Mouse (Mus musculus) forebrain, embryonic 16.5 days (tissue): ENCODE data around the gene Gm10964. TPM values are rescaled to one million over a fixed set of nuclear protein-coding genes. Genes with fewer than 3 reads are reported as not detected.

ENCODE experiments used
- ATAC-seq: fragments of 200-750 bp; cut with Nextera tagmentation; 2 replicates; pipeline ENCODE4 v1.8.0; 2017; ENCODE audit warnings: mild to moderate bottlenecking, moderate library complexity
- H3K27ac ChIP-seq: fragments of 300-500 bp; sonication (generic); 2 replicates; pipeline ENCODE4 v1.5.1; 2014; ENCODE audit warnings: low read length, control low read depth
- H3K27me3 ChIP-seq: fragments of 300-500 bp; sonication (generic); replicated peaks from 2 replicates; pipeline ENCODE4 v1.6.1; 2014; ENCODE audit warnings: low read length; ENCODE audit not compliant: control insufficient read depth, insufficient read depth
- H3K36me3 ChIP-seq: fragments of 300-500 bp; sonication (generic); 2 replicates; pipeline ENCODE4 v1.6.1; 2014; ENCODE audit not compliant: control insufficient read depth, insufficient read depth
- H3K4me1 ChIP-seq: fragments of 300-500 bp; sonication (generic); replicated peaks from 2 replicates; pipeline ENCODE4 v1.6.1; 2014; ENCODE audit warnings: low read length; ENCODE audit not compliant: control insufficient read depth, insufficient read depth
- H3K4me2 ChIP-seq: fragments of 300-500 bp; sonication (generic); 2 replicates; pipeline ENCODE4 v1.6.1; 2014; ENCODE audit warnings: mild to moderate bottlenecking, low read length, control low read depth
- H3K4me3 ChIP-seq: fragments of 300-500 bp; sonication (generic); replicated peaks from 2 replicates; pipeline ENCODE4 v1.5.1; 2014; ENCODE audit warnings: mild to moderate bottlenecking, low read length, control low read depth
- H3K9ac ChIP-seq: fragments of 300-500 bp; sonication (generic); replicated peaks from 2 replicates; pipeline ENCODE4 v1.6.1; 2014; ENCODE audit warnings: low read depth, low read length, control low read depth
- H3K9me3 ChIP-seq: fragments of 300-500 bp; sonication (generic); 2 replicates; pipeline ENCODE4 v1.6.1; 2016; ENCODE audit warnings: low read length; ENCODE audit not compliant: control insufficient read depth
- WGBS: fragments of 180-500 bp; shearing (Covaris S2); extraction: QIAGEN DNeasy Blood & Tissue Kit; methylation state at CpG from one replicate; pipeline ENCODE4 v1.1.7; 2014; 5-methylcytosine and 5-hydroxymethylcytosine counted together
- polyA plus RNA-seq: library from polyadenylated mRNA; unstranded; fragments of >200 nt; fragmentation: Nextera tagmentation; extraction: Ambion mirVana; gene quantifications from 2 replicates; pipeline ENCODE4 v1.2.1, GENCODE M21; 2015

Gene Gm10964
- polyA plus RNA-seq, result not detected in 2 replicates

DNA sequence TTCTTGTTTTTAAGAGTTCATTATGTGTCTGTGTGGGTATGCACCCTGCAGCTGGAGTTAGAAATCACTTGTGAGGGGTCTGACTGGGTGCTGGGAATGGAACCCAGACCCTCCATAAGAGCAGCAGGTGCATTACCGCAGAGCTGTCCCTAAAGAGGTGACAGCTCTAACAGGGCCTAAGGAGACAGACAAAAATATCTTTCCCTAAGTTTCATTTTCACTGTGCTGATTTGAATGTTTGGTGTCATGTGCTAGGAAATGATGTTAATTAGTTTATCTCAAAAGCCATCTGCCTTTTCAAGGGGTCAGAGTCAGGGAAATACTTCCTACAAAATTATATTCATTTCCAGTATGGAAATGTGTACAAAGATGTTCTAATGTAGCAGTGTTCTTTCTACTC, at the start of gene Gm10964:
Gm10964 (plus strand) TSS at position 38 of the 400 bp plus-strand sequence.
- H3K4me3 ChIP-seq, result peak within 1 kb of the TSS; percentile 22
- H3K27ac ChIP-seq, result peak within 1 kb of the TSS; percentile 86
- H3K9ac ChIP-seq, result peak within 1 kb of the TSS; percentile 37
- peaks cover 12% of the 10 kb centered on the region; the same call in 1 of the 2 replicates for H3K36me3 ChIP-seq
- H3K4me2 ChIP-seq, result peak within 1 kb of the TSS; percentile 52
- no peaks in the 10 kb centered on the region for H3K27me3 ChIP-seq
- 95% methylated on average over 1 of the region's 1 CpGs for WGBS
- no peaks in the 10 kb centered on the region for H3K9me3 ChIP-seq
- peaks cover 38% of the 10 kb centered on the region for H3K4me1 ChIP-seq
- no peak for ATAC-seq

DNA sequence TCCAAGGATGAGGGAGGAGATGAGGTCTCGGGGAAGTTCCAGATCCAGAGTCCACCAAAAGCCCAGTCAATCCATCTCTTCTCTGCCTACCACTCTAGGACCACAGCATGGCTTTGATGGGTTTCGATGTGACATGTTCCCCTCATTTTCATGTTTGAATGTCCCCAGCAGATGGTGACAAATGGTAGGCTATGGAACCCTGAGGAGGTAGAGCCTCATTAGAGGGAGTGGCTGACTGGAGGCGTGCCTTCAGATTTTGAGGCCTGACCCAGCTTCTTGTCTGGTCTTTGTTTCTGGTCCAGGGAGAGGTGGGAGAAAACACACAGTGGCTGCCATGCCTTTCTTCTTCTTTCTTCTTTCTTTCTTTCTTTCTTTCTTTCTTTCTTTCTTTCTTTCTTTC, 48.7 kb upstream of the Gm10964 start:
- 72% methylated on average over 3 of the region's 3 CpGs for WGBS
- no peak overlapping the region for H3K27ac ChIP-seq
- no peak for ATAC-seq
- no peaks in the 10 kb centered on the region for H3K9me3 ChIP-seq
- no peaks in the 10 kb centered on the region for H3K36me3 ChIP-seq
- H3K4me1 ChIP-seq, result no peaks in the 10 kb centered on the region
- H3K4me2 ChIP-seq, result no peak overlapping the region
- no peak overlapping the region for H3K4me3 ChIP-seq
- no peak overlapping the region for H3K9ac ChIP-seq
- H3K27me3 ChIP-seq, result no peaks in the 10 kb centered on the region

DNA sequence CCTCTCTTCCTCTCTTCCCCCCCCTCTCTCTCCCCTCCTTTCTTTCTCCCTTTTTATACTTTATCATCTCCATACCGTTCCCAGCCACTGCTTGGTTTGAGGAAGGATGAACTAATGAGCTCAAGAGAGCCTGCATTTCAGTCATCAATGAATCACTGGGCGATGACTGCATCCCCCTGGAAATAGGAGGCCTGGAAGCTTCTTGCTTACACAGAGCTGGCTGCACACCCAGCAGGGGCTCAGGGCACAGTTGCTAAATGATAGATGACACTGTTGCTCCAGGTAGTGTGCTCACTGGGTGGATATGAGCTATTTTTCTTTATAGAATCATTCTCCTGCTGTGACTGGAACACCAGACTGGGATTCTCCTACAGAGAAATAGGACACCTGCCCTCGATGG, 43.6 kb upstream of the Gm10964 start:
- no peaks in the 10 kb centered on the region for H3K4me1 ChIP-seq
- H3K36me3 ChIP-seq, result no peaks in the 10 kb centered on the region
- no peaks in the 10 kb centered on the region for H3K9me3 ChIP-seq
- H3K4me3 ChIP-seq, result no peak overlapping the region
- no peaks in the 10 kb centered on the region for H3K27me3 ChIP-seq
- no peak overlapping the region for H3K4me2 ChIP-seq
- H3K27ac ChIP-seq, result no peak overlapping the region
- ATAC-seq, result no peak
- WGBS, result 48% methylated on average over 3 of the region's 3 CpGs
- H3K9ac ChIP-seq, result no peak overlapping the region

DNA sequence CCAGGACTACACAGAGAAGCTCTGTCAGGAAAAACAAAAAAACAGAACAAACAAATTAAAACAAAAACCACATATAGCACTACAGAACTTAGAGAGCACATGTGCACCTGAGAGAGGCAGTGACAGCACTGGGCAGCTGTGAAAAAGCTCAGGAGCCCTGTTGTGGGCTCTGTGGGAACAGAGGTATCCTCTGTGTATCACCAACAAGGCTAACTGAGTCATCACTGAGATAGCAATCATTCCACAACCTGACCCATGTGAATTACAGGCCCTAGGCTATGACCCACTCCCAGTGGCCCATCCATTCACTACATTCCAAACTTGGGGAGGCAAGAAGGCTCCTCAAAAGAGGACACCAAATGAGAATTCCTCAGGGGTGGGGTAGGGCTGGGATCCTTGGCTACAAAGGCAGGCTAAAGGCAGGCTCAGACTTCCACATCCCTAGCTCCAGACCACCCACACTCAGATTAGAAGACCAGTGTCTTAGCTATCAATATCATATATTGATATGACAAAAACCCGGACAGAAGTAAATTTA, 42.7 kb upstream of the Gm10964 start:
- Histone ChIP-seq H3K27me3 (no peaks in the 10 kb centered on the region), H3K4me2 (no peak overlapping the region), H3K9ac (no peak overlapping the region), H3K9me3 (no peaks in the 10 kb centered on the region), H3K36me3 (no peaks in the 10 kb centered on the region), H3K4me1 (no peaks in the 10 kb centered on the region), H3K4me3 (no peak overlapping the region), H3K27ac (no peak overlapping the region)
- no peak for ATAC-seq
- 75% methylated on average over 1 of the region's 1 CpGs for WGBS

DNA sequence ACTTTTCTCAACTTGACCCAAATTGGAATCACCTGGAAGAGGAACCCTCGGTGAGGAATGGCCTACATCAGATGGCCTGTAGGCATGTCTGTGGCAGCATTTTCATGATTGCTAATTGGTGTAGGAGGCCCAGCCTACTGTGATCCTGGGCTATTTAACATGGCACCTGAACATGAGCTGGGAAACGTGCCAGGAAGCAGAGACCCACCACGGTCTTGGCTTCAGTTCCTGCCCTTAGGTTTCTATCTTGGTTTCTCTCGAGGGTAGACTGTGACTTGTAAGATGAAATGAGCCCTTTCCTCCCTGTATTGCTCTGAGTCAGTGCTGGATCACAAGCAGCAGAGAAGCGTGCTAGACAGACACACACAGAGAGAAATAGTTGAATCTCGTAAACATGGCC, 34.5 kb upstream of the Gm10964 start:
- H3K27ac ChIP-seq, result no peak overlapping the region
- H3K4me3 ChIP-seq, result no peak overlapping the region
- H3K36me3 ChIP-seq, result no peaks in the 10 kb centered on the region
- ATAC-seq, result no peak
- 59% methylated on average over 6 of the region's 6 CpGs for WGBS
- no peak overlapping the region for H3K9ac ChIP-seq
- no peaks in the 10 kb centered on the region for H3K9me3 ChIP-seq
- H3K4me1 ChIP-seq, result no peaks in the 10 kb centered on the region
- no peaks in the 10 kb centered on the region for H3K27me3 ChIP-seq
- no peak overlapping the region for H3K4me2 ChIP-seq

DNA sequence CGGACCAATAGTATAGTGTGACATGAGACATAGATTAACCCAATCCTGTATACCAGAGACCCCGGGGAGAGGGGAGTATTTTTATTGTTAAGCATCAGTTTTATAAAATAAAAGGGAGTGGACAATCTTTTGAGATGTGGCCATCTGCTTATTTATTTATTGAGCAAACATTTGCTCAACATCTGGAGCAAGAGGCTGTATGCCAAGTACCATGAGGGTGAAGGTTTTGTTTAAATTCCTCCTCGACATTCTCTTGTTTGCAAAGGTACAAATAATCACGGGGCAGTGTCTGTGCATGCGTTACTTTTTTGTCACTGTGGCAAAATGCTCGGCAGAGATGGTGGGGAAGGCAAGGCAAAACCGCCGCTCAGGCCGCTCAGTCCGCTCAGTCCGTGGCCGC, 33.7 kb upstream of the Gm10964 start:
- WGBS, result 91% methylated on average over 12 of the region's 12 CpGs
- ATAC-seq, result no peak
- Histone ChIP-seq H3K36me3 (no peaks in the 10 kb centered on the region), H3K4me3 (no peak overlapping the region), H3K9ac (no peak overlapping the region), H3K27ac (no peak overlapping the region), H3K27me3 (no peaks in the 10 kb centered on the region), H3K9me3 (no peaks in the 10 kb centered on the region), H3K4me2 (no peak overlapping the region), H3K4me1 (no peaks in the 10 kb centered on the region)

DNA sequence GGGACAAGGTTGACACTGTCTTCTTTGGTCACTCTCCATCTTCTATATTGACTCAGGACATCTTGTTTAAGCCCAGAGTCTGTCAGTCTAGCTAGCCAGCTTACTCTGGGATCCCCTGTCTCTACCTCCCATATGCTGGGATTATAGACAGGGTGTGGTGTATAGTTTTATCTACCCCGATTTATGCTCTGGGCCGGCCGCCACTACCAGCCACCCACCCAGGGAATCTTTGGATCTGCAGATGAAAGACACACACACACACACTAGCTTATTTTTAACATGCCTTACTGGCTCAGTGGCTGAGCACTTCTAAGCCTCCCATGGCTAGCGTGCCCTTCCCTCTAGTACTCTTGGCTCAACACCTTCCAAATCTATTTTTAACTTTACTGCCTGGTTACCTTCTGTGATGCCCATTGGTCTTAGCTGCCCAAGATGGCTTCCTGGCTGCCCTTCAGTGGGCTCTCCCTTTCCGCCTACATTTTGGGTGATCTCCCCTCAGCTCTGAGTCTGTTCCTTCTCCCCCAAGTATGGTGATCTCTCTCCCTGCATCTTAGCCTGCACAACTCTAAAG, 29.6 kb upstream of the Gm10964 start:
- H3K4me2 ChIP-seq, result no peak overlapping the region
- no peaks in the 10 kb centered on the region for H3K4me1 ChIP-seq
- no peak for ATAC-seq
- H3K36me3 ChIP-seq, result no peaks in the 10 kb centered on the region
- no peak overlapping the region for H3K9ac ChIP-seq
- H3K9me3 ChIP-seq, result no peaks in the 10 kb centered on the region
- WGBS, result 87% methylated on average over 5 of the region's 5 CpGs
- H3K27ac ChIP-seq, result no peak overlapping the region
- no peak overlapping the region for H3K4me3 ChIP-seq
- no peaks in the 10 kb centered on the region for H3K27me3 ChIP-seq

DNA sequence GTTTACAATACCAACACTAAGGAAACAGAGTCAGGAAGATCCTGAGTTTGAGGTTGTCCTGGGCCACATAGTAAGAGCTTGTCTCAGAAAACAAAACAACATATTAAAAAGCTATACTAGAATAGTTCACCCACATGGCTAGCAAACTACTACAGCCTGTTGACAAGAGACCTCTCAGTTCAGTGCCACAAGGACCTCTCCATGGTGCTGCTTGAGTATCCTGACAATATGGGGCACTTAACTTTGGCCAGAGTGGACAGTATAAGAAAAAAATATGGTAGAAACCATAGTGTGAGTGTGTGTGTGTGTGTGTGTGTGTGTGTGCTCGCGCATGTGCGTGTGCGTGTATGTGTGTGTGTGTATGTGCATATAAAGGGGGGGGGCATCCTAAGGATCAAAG, 27.0 kb upstream of the Gm10964 start:
- peaks cover 12% of the 10 kb centered on the region for H3K4me1 ChIP-seq
- no peaks in the 10 kb centered on the region for H3K36me3 ChIP-seq
- no peak for ATAC-seq
- no peaks in the 10 kb centered on the region for H3K27me3 ChIP-seq
- no peak overlapping the region for H3K27ac ChIP-seq
- H3K4me2 ChIP-seq, result no peak overlapping the region
- WGBS, result 94% methylated on average over 4 of the region's 4 CpGs
- no peaks in the 10 kb centered on the region for H3K9me3 ChIP-seq
- no peak overlapping the region for H3K9ac ChIP-seq
- H3K4me3 ChIP-seq, result no peak overlapping the region

DNA sequence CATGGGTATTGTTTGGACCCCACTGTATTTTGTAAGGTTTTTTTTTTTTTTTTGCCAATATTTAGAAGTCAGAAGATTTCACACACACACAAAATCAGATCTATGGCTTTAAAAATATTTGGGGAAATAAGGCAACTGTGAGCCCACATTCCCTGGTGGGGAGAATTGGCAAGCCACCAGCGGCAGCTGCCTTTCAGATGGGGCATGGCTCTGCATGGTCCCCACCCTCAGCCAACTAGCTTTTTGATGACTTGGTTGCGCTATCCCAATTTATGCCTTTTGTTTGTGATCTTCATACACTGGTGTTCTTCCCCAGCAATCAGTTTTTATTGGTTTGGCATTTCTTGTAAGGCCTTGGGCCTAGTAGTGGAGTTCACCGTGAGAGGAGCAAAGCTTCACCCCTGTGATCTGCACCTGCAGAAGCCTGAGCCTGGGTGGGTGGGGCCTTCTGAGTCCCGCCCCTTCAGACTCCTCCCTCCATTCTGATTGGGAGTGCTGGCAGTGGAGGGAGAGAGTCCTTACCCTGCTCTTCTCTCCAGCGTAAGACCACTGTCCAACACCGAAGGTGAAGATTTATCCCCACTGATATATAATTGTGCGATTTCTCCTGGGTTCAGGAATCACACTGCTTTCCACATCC, 24.8 kb upstream of the Gm10964 start:
- no peaks in the 10 kb centered on the region for H3K36me3 ChIP-seq
- no peak overlapping the region for H3K27ac ChIP-seq
- ATAC-seq, result no peak
- H3K9ac ChIP-seq, result no peak overlapping the region
- H3K4me2 ChIP-seq, result no peak overlapping the region
- no peaks in the 10 kb centered on the region for H3K27me3 ChIP-seq
- H3K4me3 ChIP-seq, result no peak overlapping the region
- WGBS, result 76% methylated on average over 7 of the region's 7 CpGs
- H3K9me3 ChIP-seq, result no peaks in the 10 kb centered on the region
- H3K4me1 ChIP-seq, result peaks cover 13% of the 10 kb centered on the region
